Mouse (Mus musculus): ENCODE measurements around the gene Olfr522. TPM values are rescaled to one million over a fixed set of nuclear protein-coding genes. Genes with fewer than 3 reads are reported as not detected.

Gene Olfr522
- polyA plus RNA-seq (2012; rRNA removed) = not detected in 2 replicates
- polyA plus RNA-seq (2014; fragmentation: Nextera tagmentation; extraction: Ambion mirVana) = not detected in 2 replicates

DNA sequence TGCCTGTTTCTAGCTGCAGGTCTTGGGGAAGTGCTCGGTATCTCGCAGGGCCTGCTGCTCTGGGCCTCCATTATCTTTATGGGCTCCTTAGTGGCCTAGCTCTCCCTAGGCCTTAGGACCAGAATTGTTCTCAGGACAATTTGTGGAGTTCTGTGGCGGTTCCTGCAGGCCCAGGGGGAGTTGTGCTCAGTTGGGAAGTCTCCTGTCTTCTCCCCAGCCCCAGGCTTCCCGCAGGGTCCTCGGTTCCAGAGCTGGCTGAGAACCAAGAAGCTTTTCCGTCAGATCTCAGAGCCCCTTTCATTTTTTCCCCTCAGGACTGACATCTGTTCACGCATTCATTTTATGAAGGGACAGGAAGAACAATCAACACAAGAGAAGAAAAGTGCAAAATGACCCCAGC, at the start of gene Olfr522:
Gene Olfr522 (minus strand): TSS at position 101 of the 400 bp plus-strand sequence.
- DNase-seq (ENCODE audit: low spot score) (no peak), ATAC-seq (ENCODE audit: low FRiP score, low read depth) (no peak)
- H3K9ac ChIP-seq (ENCODE audit: low read depth, low read length, severe bottlenecking) = no peak within 1 kb of the TSS
- H3K9me3 ChIP-seq (ENCODE audit: control insufficient read depth, low read length) = no peaks in the 10 kb centered on the region; the same call in 1 of the 2 replicates
- no peaks in the 10 kb centered on the region for H3K4me1 ChIP-seq (ENCODE audit: control insufficient read depth, insufficient read depth, low read length)
- H3K4me2 ChIP-seq (replicated peaks; ENCODE audit: low read depth, low read length, severe bottlenecking) = no peak within 1 kb of the TSS
- TF ChIP-seq POLR2A (IDR thresholded peaks at IDR 0.05; ENCODE audit: borderline replicate concordance, extremely low read depth, insufficient read depth, insufficient read length) = no peak
- no peak within 1 kb of the TSS for H3K4me3 ChIP-seq (replicated peaks; ENCODE audit: low read length)
- H3K27ac ChIP-seq (replicated peaks; ENCODE audit: low read depth, low read length) = no peak within 1 kb of the TSS
- WGBS = 72% methylated on average over 7 of the region's 7 CpGs
- H3K36me3 ChIP-seq (ENCODE audit: control insufficient read depth, insufficient read depth, low read length) = no peaks in the 10 kb centered on the region
- H3K27me3 ChIP-seq (ENCODE audit: control insufficient read depth, insufficient read depth, low read length) = no peaks in the 10 kb centered on the region

DNA sequence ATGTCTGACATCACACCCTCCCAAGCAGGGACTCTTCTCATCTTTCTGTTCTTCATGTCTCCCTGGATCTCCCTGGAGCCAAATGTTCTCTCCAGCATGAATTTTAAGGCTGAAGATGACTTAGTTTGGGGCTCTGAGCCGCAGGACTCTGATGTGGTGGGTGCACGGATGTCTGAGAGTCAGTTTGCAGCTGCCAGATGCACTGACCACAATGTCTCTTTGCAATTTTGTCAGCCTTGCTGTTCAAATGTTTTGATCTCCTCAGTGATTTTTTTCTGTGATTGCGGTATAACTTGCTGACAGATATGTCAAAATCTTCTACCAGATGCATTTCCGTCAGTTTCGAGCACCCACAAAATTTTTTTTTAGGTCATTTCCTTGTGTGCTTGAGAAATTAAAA, 49.3 kb upstream of the Olfr522 start:
- H3K27me3 ChIP-seq (ENCODE audit: control insufficient read depth, insufficient read depth, low read length) = no peaks in the 10 kb centered on the region
- H3K4me2 ChIP-seq (replicated peaks; ENCODE audit: low read depth, low read length, severe bottlenecking) = no peak overlapping the region
- H3K9me3 ChIP-seq (ENCODE audit: control insufficient read depth, low read length) = no peaks in the 10 kb centered on the region
- no peaks in the 10 kb centered on the region for H3K4me1 ChIP-seq (ENCODE audit: control insufficient read depth, insufficient read depth, low read length)
- no peak overlapping the region for H3K4me3 ChIP-seq (replicated peaks; ENCODE audit: low read length)
- ATAC-seq (ENCODE audit: low FRiP score, low read depth) (no peak), DNase-seq (ENCODE audit: low spot score) (no peak)
- H3K36me3 ChIP-seq (ENCODE audit: control insufficient read depth, insufficient read depth, low read length) = no peaks in the 10 kb centered on the region
- no peak overlapping the region for H3K9ac ChIP-seq (ENCODE audit: low read depth, low read length, severe bottlenecking)
- WGBS = 80% methylated on average over 5 of the region's 5 CpGs
- H3K27ac ChIP-seq (replicated peaks; ENCODE audit: low read depth, low read length) = no peak overlapping the region
- no peak for TF ChIP-seq POLR2A (IDR thresholded peaks at IDR 0.05; ENCODE audit: borderline replicate concordance, extremely low read depth, insufficient read depth, insufficient read length)

DNA sequence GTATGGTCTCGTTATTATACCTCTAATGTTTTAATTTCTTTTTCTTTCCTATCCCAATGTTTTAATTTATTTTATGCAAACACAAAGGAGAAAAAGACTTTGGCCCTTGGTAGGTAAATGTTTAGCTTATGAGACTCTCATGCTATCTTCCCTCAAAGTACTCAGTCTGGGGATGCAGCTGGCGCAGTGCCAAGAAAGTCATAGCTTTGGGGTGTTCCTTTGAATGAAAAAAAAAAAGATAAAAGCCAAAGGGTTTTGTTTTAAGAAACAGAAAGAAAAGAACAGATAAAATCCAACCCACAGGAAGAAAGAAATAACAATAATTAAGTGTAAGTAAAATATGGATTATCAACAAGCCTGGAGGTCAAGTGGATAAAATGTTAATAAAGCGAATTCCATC, 44.1 kb upstream of the Olfr522 start:
- ATAC-seq (ENCODE audit: low FRiP score, low read depth) = no peak
- no peak overlapping the region for H3K27ac ChIP-seq (replicated peaks; ENCODE audit: low read depth, low read length)

DNA sequence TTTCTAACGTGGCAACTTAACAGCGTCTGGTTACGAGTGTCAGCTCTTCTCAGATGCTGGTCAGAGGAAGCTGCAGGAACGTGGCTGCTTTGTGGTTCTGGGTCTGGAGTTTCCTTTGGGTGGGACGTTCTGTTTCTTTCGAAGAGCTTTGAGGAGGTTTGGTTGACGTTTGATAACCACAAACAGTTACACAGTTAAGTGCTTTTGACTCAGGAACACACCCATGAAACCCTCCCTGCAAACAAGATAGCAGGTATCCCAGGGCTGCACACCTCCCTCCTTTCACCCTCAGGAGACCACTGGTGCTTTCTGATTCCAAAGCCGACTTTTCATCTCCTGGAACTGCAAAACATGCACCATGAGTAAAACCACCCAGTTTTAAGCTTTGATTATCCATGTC, 43.6 kb upstream of the Olfr522 start:
- H3K4me2 ChIP-seq (replicated peaks; ENCODE audit: low read depth, low read length, severe bottlenecking) = no peak overlapping the region
- H3K27ac ChIP-seq (replicated peaks; ENCODE audit: low read depth, low read length) = no peak overlapping the region
- H3K4me1 ChIP-seq (ENCODE audit: control insufficient read depth, insufficient read depth, low read length) = no peaks in the 10 kb centered on the region
- H3K9me3 ChIP-seq (ENCODE audit: control insufficient read depth, low read length) = no peaks in the 10 kb centered on the region
- no peaks in the 10 kb centered on the region for H3K36me3 ChIP-seq (ENCODE audit: control insufficient read depth, insufficient read depth, low read length)
- no peaks in the 10 kb centered on the region for H3K27me3 ChIP-seq (ENCODE audit: control insufficient read depth, insufficient read depth, low read length)
- 71% methylated on average over 8 of the region's 8 CpGs for WGBS
- TF ChIP-seq POLR2A (IDR thresholded peaks at IDR 0.05; ENCODE audit: borderline replicate concordance, extremely low read depth, insufficient read depth, insufficient read length) = no peak
- DNase-seq (ENCODE audit: low spot score) (no peak), ATAC-seq (ENCODE audit: low FRiP score, low read depth) (no peak)
- H3K9ac ChIP-seq (ENCODE audit: low read depth, low read length, severe bottlenecking) = no peak overlapping the region
- no peak overlapping the region for H3K4me3 ChIP-seq (replicated peaks; ENCODE audit: low read length)

More for the DNA sequence above, 44.1 kb upstream of the Olfr522 start:
- H3K4me1 ChIP-seq (ENCODE audit: control insufficient read depth, insufficient read depth, low read length) = no peaks in the 10 kb centered on the region
- H3K36me3 ChIP-seq (ENCODE audit: control insufficient read depth, insufficient read depth, low read length) = no peaks in the 10 kb centered on the region
- no peak overlapping the region for H3K4me2 ChIP-seq (replicated peaks; ENCODE audit: low read depth, low read length, severe bottlenecking)
- no peaks in the 10 kb centered on the region for H3K27me3 ChIP-seq (ENCODE audit: control insufficient read depth, insufficient read depth, low read length)
- H3K4me3 ChIP-seq (replicated peaks; ENCODE audit: low read length) = no peak overlapping the region
- no peak for TF ChIP-seq POLR2A (IDR thresholded peaks at IDR 0.05; ENCODE audit: borderline replicate concordance, extremely low read depth, insufficient read depth, insufficient read length)
- no peak for DNase-seq (ENCODE audit: low spot score)
- no peaks in the 10 kb centered on the region for H3K9me3 ChIP-seq (ENCODE audit: control insufficient read depth, low read length)
- no peak overlapping the region for H3K9ac ChIP-seq (ENCODE audit: low read depth, low read length, severe bottlenecking)
- WGBS = 80% methylated on average over 3 of the region's 3 CpGs

DNA sequence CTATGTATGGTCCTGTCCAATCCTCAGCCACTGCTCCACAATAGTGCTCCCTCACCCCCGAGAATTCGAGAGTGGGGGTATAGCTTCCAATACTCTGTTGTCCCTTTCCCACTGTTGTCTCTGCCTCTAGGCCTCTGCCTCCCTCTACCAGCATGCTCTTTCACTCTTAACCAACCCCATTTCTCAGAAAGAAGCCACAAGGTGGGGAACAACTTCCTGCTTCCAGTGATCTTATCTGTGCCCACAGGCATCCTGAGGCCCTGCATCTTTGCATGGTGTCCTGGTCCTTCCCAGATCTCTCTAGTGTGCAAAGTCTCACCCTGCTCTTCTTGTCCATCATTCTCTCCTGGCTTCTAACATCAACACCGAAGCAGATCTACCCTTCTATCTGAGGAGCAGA, 42.3 kb upstream of the Olfr522 start:
- Histone ChIP-seq H3K9me3 (ENCODE audit: control insufficient read depth, low read length) (no peaks in the 10 kb centered on the region), H3K4me2 (replicated peaks; ENCODE audit: low read depth, low read length, severe bottlenecking) (no peak overlapping the region), H3K4me1 (ENCODE audit: control insufficient read depth, insufficient read depth, low read length) (no peaks in the 10 kb centered on the region), H3K9ac (ENCODE audit: low read depth, low read length, severe bottlenecking) (no peak overlapping the region), H3K27ac (replicated peaks; ENCODE audit: low read depth, low read length) (no peak overlapping the region), H3K36me3 (ENCODE audit: control insufficient read depth, insufficient read depth, low read length) (no peaks in the 10 kb centered on the region), H3K27me3 (ENCODE audit: control insufficient read depth, insufficient read depth, low read length) (no peaks in the 10 kb centered on the region), H3K4me3 (replicated peaks; ENCODE audit: low read length) (no peak overlapping the region)
- DNase-seq (ENCODE audit: low spot score) = no peak
- TF ChIP-seq POLR2A (IDR thresholded peaks at IDR 0.05; ENCODE audit: borderline replicate concordance, extremely low read depth, insufficient read depth, insufficient read length) = no peak
- WGBS = 79% methylated on average over 3 of the region's 3 CpGs
- no peak for ATAC-seq (ENCODE audit: low FRiP score, low read depth)

DNA sequence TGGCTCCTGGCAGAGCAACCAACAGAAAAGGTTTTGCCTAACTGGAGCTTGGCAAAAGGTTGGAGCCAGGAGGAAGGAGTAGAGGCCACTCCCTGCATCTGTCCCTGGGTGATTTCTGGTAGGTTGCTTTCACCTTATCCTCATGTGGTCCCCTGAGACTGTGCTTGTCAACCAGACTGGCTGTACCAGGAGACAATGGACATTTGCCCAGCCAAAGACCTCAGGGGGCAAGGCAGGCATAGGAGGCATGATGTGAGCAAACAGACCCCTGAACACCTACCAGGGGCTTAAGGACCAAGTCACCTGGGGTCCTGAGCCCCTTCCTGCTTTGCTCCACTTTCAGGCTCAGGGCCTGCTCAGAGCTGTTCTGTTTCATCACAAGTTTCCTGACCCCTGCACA, 41.3 kb upstream of the Olfr522 start, which contains the start of gene Olfr524:
Gene Olfr524 (minus strand): TSS at position 101 of the 400 bp plus-strand sequence.
- H3K9me3 ChIP-seq (ENCODE audit: control insufficient read depth, low read length) = no peaks in the 10 kb centered on the region
- H3K9ac ChIP-seq (ENCODE audit: low read depth, low read length, severe bottlenecking) = no peak within 1 kb of the TSS
- H3K4me1 ChIP-seq (ENCODE audit: control insufficient read depth, insufficient read depth, low read length) = no peaks in the 10 kb centered on the region
- H3K4me2 ChIP-seq (replicated peaks; ENCODE audit: low read depth, low read length, severe bottlenecking) = no peak within 1 kb of the TSS
- no peak within 1 kb of the TSS for H3K27ac ChIP-seq (replicated peaks; ENCODE audit: low read depth, low read length)
- TF ChIP-seq POLR2A (IDR thresholded peaks at IDR 0.05; ENCODE audit: borderline replicate concordance, extremely low read depth, insufficient read depth, insufficient read length) = no peak
- H3K36me3 ChIP-seq (ENCODE audit: control insufficient read depth, insufficient read depth, low read length) = no peaks in the 10 kb centered on the region
- no peak within 1 kb of the TSS for H3K4me3 ChIP-seq (replicated peaks; ENCODE audit: low read length)
- ATAC-seq (ENCODE audit: low FRiP score, low read depth) = no peak
- DNase-seq (ENCODE audit: low spot score) = no peak
- H3K27me3 ChIP-seq (ENCODE audit: control insufficient read depth, insufficient read depth, low read length) = no peaks in the 10 kb centered on the region
